Mouse (Mus musculus) left cerebral cortex, postnatal 4 days (tissue): ENCODE measurements at regions not wholly inside any gene's neighbourhood (a gene's known extent, or its start where the extent isn't known, plus 50 kb on each side); places are given as distances from the start of the nearest gene placed in this dataset.

Experiments used
- DNase-seq: peaks from one replicate; pipeline ENCODE4 v3.0.0-alpha.2; 2022
- intact Hi-C: fragments of 180-260 bp; cut with DNase I; formaldehyde crosslinking; loops from one replicate; pipeline ENCODE4 v1.15.1; 2025

DNA sequence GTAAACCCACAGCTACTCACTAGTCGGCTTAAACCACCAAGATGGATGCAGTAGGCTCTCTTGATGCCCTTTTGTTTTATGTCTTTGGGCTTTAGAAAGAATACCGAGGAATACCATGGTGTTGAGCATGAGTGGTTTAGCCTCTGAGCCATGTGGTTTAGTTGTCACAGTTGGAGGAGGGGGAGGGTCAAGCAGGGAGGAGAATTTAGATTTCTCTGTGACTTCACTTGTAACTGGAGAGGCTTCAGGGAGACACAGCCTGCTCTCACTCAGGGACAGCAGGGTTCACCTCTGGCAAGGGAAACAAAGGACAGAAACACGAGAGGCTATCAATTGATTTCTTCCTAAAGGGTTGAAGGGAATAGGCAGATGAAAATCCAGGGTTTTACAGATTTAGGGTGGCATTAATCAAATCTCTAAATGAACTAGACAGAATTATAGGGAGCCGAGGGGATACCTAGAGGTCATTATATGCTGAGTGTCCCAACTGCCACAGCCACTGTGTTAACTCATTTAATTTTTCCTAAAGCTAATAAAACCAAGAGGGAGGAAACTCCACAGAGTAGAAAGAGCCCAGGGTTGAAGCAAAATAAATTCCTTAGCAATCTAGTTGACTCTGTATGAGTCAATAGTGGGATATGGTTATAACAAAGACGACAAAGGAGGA lies 2113.7 kb upstream of the 5930422O12Rik start:
- DNase-seq: no peak
- intact Hi-C loops: no loop called here

DNA sequence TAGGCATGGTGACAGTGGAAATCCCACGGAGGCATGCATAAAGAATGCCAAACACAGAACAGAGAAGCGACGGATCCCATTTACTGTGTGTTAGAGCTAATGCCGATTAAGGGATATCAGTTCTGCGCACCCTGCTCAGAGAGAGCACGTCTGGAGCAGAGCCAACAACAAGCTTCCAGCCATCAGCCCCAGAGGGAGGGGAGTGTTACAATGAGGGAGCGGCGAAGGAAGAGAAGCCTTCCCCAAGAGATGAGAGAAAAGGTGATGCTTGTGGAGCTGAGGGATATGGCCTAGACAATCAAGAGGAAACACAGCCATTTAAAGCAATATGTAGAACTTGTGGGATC lies 2113.2 kb upstream of the 5930422O12Rik start:
- intact Hi-C loops: no loop called here
- peak; percentile 13 for DNase-seq

DNA sequence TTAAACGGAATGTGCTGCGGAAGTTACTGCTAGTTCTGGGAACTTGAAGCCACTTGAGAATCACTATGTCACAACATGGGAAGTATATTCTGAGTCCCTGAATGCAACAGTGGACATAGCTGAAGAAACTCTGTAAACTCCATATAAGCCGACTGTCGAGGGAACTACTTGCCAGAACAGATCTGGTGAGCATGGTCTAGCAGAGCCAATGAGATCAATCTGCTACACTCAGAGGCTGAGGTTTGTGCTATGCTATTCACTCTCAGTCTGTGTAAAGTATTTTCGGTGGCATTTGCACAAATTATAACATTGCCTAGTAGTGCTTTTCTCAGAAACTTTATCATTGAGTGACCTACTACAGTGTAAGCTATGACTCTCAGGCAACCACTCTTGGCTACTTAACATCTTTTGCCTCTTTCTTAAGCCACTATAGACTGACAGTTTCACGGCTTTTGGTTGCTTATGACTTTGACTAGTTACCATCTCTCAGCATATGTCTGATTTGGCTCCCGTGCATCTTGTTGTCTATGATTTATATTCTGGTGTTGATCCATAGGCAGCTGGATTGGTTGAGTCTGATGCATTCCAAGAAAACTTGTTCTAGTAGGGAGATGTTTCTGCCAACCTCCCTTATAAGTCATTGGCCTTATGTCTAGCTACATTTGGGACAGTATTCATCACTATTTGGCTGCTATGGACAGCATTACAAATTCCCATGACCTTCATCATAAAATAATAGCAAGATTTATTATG lies 2094.8 kb upstream of the 5930422O12Rik start:
- no peak for DNase-seq
- intact Hi-C loops: no loop called here

DNA sequence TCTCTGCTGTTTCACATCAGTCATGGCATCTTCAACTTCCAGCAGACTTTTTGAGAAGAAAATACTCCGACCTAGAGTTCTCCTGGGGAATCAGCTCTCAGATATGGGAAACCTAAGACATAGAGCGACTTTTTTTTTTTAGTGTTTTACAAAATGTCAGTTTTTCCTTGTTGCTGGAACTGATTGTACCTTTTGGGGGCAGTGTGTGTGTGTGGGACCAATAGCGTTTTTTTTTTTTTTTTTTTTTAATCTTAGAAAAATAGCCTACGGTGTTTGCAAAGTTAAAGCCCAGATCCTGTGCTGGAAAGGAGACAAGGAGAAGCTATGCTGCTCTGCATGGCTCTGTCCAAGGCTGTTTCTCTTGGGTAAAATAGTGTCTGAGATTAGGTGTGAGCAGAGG lies 2080.0 kb upstream of the 5930422O12Rik start:
- intact Hi-C loops: no loop called here
- DNase-seq: no peak

DNA sequence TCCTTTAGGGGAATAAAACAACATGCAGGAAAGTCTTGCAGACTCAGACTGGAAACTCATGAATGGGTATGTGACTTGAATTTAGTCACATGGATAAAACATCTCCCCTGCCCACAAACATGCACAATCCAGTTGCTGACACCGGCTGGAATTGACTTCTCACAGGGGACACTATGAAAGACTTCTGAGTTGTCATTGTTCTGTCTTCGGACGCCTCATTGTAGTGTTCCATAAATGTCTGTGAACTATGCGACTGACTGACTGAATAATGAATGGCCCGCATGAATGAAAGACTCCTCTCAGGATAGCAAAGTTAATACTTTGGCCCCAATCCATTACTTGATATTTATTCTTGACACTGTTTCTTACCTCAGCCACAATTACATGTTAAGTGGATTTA lies 2058.9 kb upstream of the 5930422O12Rik start:
- intact Hi-C loops: loop anchor here (5.0 kb wide), 1 partner anchor 633 kb away; no protein-coding TSS in a partner anchor
- DNase-seq: no peak

DNA sequence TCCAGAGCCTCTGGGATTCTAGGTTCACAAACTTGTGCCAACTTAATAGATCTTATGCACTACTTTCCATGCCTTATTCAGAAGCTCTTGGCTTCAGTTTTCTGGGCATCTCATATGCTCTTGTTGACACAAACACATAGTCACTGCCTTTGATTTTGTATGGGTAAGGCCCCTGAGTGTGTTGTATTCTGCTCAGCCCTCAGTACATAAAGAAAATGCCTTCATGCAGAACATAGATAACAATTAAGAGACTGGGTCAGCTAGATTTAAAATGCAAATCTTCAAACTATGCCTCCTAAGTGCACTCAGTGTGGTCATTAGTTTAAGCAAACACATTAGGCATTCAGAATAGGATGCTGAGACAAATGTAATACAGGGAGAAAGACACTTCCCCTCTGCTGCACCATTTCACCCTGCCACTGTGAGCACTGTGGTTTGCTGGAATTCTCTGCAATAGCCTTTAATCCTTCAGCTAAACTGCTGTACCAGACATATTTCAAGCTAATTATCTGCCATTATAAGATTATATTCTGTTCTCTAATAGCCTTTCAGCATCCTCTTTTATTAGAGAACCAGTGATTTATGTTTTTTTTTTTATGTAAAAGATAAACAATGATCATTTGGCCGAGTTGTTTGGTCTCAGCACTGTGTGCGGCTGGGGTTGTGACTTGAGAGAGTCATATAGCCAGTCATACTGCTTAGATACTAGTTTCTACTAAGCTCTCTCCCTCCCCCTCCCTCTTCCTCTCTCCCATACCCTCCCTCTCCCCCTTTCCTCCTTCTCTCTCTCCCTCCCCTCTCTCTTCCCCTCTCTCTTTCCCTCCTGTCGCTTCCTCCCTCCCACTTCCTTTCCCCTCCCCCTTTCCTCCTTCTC lies 2058.1 kb upstream of the 5930422O12Rik start:
- DNase-seq: no peak
- intact Hi-C loops: loop anchor here (5.0 kb wide), 1 partner anchor 632 kb away; no protein-coding TSS in a partner anchor

DNA sequence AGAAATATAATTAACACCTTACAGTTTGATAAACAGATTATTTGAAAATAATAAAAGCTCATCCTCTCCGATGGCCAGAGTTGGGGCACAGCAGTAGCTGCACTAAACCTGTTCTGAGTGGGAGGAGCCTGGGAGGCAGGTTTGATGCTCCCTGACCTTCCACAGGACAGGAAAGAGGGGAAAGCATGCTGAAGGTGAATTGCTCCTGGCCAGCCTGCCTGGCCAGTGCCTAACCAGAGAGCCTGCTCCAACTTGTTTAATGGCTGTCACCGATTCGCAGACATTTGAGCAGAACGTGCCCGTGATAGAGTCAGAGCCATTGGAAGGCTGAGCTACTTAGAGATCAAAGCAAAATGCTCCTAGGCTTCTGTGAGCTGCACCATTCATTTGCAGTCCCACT lies 2056.9 kb upstream of the 5930422O12Rik start:
- DNase-seq: no peak
- intact Hi-C loops: loop anchor here (5.0 kb wide), 1 partner anchor 631 kb away; no protein-coding TSS in a partner anchor

DNA sequence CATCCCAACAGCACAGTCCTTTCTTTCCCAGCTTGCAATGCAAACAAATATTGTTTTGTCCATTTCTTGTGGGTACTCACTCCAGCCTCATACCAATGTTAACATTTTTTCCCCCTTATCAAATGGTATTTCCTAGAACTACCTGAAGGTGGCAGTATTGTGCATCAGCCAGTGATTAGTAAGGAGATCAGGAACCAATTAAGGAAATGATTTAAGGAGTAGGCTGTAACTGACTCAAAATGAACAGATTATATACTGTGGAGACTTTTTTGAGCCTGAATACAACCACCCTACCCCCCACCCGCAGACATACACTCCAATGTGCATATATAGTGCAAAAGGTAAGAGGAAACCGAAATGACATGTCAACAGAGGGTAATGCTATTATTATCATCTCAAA lies 2056.1 kb upstream of the 5930422O12Rik start:
- no peak for DNase-seq
- intact Hi-C loops: loop anchor here (5.0 kb wide), 1 partner anchor 630 kb away; no protein-coding TSS in a partner anchor

DNA sequence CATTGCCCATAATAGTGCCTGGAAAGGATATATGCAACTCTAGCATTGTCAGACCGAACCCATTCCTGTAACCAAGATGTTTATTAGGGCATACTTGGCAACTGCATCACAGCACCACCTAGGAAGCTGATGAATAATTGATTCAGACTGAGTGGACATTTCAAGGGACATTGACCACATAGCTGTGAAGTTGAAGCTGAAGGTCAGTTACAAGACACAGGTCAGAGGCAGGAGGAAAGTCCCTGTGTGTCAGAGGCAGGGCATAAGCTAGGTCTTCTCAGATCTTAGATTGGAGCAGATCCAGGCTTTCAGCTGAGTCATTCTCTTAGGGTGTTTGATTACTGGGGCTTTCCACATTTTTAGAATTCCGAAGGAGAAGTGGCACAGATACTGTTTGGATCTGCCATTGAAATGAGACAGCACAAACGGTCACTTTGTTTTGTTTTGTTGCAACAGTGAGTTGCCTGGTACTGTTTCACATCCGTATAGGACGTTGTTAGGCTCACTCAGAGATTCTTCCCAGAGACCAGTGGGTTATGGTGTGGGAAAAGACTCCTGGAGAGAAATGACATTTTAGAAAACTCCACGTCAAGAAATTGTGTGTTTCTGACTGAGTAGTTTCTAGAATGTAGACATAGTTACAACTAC lies 2055.2 kb upstream of the 5930422O12Rik start:
- intact Hi-C loops: loop anchor here (5.0 kb wide), 1 partner anchor 629 kb away; no protein-coding TSS in a partner anchor
- no peak for DNase-seq

DNA sequence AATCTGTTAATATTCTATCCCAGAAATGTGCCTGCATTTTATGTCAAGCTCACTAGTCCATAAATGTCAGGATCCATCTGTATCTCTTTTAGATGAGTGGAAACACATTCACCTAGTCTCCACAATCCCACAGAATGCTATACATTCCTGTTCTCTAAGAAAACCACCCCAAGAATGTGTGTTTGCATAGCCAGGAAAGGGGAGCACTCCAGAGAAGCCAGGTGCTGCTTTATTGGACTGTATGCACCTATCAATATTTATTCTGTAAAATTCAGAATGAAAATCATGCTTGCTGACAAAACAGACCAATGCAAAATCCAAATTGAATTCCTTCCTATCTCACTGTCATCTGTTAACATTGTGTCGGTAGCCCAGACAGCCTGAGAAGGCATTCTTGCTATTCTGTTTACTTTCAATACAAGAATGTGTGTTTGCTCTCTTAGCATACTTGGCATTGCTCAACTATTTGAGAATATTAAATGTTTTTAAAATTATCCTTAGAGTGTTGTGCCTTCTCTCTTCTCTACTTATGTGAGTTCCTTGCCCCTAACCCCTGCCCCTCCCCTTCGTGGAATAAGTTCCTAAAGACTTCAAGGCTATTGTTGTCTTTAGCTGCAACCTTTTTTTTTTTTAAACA lies 2050.7 kb upstream of the 5930422O12Rik start:
- intact Hi-C loops: no loop called here
- DNase-seq: no peak

DNA sequence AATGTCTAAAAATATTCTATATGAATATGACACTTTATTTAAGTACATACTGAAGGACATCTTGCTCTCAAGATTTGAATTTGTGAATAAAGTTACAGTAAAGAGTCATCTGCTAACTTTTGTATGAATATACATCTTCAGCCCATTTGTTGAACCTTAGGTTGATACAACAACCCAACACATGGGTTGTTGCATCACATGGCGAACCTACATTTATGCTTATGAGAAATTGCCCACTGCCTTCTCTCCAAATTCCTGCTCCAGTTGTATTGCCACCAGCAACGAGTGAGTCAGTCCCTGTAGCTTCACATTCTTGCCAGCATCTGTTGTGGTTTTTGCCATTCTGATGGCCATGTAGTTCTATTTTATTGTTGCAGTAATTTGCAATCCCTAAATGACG lies 2023.7 kb upstream of the 5930422O12Rik start:
- intact Hi-C loops: no loop called here

DNA sequence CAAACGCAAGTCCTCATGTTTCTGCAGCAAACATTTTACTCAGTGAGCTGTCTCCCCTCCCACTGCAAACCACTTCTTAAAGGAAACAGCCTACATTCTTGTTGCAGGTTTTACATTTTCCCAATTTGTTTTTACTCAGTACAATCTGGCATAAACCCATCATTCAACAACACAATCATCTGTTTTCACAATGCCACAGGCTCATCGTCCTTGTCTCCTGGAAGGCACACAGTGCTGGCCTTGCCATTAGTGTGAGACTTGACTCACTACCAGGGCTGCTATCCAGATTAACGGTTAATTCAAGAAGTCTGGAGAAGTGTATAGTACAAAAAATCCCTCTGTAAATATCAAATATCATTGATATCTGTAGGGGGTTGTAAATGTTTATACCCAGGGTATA lies 2006.3 kb upstream of the 5930422O12Rik start:
- DNase-seq: no peak
- intact Hi-C loops: no loop called here

More for the DNA sequence above, 2023.7 kb upstream of the 5930422O12Rik start:
- DNase-seq: no peak

DNA sequence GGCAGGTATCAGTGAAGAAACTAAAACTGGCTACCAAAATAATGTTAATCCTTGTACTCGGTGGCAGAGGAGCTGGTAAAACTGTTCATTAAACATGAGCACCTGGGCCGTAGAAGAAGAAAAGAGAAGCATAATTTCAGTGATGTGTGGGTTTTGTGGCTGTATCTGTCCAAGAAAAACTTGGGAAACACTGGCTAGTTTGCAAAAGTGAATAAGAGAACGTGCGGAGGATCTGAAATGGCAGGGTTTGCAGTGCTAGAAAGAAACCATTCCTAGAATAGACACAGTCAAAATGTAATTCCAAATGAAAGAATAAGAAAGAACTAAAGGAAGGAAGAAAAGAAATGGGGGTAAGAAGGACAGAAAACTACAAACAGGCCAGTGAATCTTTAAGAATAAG lies 2000.8 kb upstream of the 5930422O12Rik start:
- no peak for DNase-seq
- intact Hi-C loops: no loop called here

DNA sequence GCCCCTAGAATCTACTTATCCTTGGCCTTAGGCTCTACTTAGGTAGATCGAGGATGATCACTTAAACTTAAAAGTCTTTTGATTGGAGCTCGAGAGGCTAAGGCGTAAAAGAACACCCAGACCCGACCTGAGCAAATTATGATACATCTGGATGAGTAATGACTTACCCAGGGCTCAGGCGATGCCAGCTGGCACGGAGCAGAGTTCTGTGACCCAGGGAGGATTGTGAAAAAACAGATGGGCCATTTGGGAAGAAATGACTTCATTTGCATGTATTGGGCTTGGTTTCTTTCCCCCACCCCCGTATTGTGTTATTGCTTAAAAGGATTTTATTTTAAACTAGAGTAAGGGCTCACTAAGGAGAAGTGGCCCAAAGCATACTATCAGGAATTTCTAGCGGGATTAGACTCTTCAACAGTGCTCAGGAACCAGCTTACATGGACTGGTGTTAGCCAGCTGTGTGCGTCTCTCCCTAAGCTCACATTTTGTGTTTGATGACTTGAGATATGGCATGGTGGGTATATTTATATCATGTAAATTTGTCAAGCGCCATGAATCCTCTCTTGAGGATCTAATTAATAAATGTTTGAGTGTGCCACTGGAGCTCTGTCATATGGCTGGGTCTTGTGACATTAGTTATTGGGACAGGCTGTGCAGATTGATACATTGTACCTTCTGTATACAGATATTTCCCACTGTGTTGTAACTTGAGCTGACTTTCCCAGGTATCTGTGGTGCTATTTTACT lies 1991.9 kb upstream of the 5930422O12Rik start:
- intact Hi-C loops: no loop called here
- peak; percentile 24 for DNase-seq

DNA sequence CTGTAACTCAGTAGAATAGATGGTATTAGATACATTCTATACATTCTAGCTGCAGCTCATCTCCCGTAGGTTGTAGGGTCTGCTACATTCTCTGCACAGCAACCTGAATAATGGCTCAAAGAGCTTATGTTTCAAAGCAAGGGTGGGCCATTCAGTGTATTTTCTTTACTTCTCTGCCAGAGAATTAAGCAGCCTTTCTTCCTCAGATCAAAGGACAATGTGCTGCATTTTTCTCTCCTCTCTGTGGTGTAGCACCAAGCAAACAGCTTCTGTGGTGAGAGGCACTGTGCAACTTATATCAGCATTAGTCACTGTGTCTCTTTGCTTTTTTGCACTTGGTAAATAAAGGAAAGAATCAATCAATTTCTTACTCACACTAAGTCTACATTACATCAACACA lies 1983.7 kb upstream of the 5930422O12Rik start:
- no peak for DNase-seq
- intact Hi-C loops: no loop called here

DNA sequence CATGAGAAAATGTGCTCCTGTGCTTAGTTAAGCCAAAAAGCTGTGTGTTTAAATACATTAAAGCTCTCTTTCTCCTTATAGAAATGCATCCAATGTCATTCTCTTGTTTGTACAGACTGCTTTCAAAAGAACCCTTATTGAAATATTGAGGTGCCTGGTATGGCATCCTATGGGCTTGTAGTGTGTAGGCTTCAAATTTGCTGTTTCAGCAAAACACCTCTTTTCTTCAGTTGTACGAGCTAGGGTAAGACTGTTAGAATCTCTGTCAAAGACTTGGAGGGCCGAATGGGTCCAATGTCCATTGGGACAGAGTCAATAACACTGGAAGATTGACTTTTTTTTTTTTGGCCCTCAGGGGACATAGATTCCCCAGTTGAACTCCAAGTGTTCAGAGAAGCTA lies 1980.5 kb upstream of the 5930422O12Rik start:
- DNase-seq: no peak

DNA sequence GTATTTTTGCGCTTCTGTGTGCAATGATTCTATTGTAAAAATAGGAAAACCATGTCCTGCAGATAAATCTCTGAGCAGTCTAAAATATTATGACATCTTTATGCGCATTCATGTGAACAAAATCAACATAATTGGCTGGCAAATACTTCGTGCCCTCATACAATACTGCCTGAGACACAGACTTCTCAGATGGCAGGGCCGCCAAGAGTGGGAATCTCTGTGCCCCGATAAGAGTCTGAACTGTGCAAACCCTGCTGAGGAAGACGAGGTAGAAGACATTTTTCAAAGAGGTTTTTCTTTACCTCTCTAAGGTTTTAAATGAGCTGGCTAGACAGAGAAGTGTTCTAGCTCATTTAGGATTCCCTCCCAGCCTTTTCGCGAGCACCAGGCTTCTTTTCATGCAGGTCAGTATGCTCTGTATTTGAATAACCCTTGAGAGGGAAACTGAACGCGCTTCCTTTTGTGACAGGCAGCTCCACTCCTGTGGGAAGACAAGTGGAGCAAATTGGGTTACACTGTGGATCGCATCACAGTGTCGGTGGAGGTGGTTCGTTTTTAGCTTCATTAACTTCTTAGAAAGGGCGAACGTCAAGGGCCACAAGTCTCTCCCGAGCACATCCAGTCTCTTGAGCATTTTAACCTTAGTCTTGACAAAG lies 1973.6 kb upstream of the 5930422O12Rik start:
- intact Hi-C loops: no loop called here
- no peak for DNase-seq

More for the DNA sequence above, 1980.5 kb upstream of the 5930422O12Rik start:
- intact Hi-C loops: no loop called here

DNA sequence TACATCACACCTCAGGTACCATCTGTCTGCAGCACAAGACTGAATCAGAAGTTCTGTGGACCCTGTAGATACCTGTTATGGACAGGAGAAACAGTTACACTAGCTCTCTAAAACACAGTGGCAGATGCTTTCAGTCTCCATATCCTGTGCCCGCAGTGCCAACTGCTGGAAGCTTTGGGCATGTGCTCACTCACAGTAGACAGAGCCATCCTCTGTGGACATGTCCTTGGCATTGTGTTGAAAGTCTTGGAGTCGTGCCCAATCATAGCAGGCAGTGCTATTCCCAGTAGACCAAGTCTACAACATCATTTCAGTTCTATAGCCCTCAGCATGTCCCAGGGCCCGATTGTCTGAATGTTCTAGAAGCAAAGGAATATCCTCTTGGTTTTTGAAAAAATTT lies 1968.2 kb upstream of the 5930422O12Rik start:
- intact Hi-C loops: no loop called here
- peak; percentile 89 for DNase-seq
